Mouse (Mus musculus) neural tube, embryonic 11.5 days (tissue): ENCODE data around the gene Bcl2l2. TPM values are rescaled to one million over a fixed set of nuclear protein-coding genes. Genes with fewer than 3 reads are reported as not detected.

Experiments
- polyA plus RNA-seq: library from polyadenylated mRNA; unstranded; fragments of >200 nt; fragmentation: Nextera tagmentation; extraction: Ambion mirVana; gene quantifications from 2 replicates; pipeline ENCODE4 v1.2.1, GENCODE M21; 2014

Bcl2l2 gene
- polyA plus RNA-seq, 1 experiment from 2014 or later, result 2.9 TPM

Other genes starting within 250 kb of the Bcl2l2 start
- not detected in 2 replicates for gene Gm17606, start 242.4 kb upstream of the Bcl2l2 start, polyA plus RNA-seq
- gene Cdh24, start 242.0 kb upstream of the Bcl2l2 start, polyA plus RNA-seq, result 6.8 and 9.7 TPM in 2 replicates
- gene 1700123O20Rik, start 197.2 kb upstream of the Bcl2l2 start, polyA plus RNA-seq, result 94.3 and 103 TPM in 2 replicates
- gene Acin1, start 196.4 kb upstream of the Bcl2l2 start, polyA plus RNA-seq, result 118 and 122 TPM in 2 replicates
- 0.16 and 0.30 TPM in 2 replicates for gene Gm29776, start 184.5 kb upstream of the Bcl2l2 start, polyA plus RNA-seq
- gene Cebpe, start 171.2 kb upstream of the Bcl2l2 start, polyA plus RNA-seq, result 0.26 TPM in 1 of 2 replicates, not detected in the other
- 3.2 and 3.4 TPM in 2 replicates for gene Slc7a8, start 101.4 kb upstream of the Bcl2l2 start, polyA plus RNA-seq
- gene Rnf212b, start 69.2 kb upstream of the Bcl2l2 start, polyA plus RNA-seq, result not detected in 2 replicates
- 19.3 and 21.9 TPM in 2 replicates for gene Homez, start 12.4 kb upstream of the Bcl2l2 start, polyA plus RNA-seq
- 1.3 and 1.5 TPM in 2 replicates for gene Ppp1r3e, start 5.8 kb upstream of the Bcl2l2 start, polyA plus RNA-seq
- gene Gm20521, start 64 bp downstream of the Bcl2l2 start, polyA plus RNA-seq, result 0.20 TPM in 1 of 2 replicates, not detected in the other
- 171 and 179 TPM in 2 replicates for gene Pabpn1, start 9.1 kb downstream of the Bcl2l2 start, polyA plus RNA-seq
- gene Slc22a17, start 29.8 kb downstream of the Bcl2l2 start, polyA plus RNA-seq, result 45.8 and 47.2 TPM in 2 replicates
- 29.1 and 31.1 TPM in 2 replicates for gene Efs, start 42.7 kb downstream of the Bcl2l2 start, polyA plus RNA-seq
- gene Il25, start 49.3 kb downstream of the Bcl2l2 start, polyA plus RNA-seq, result not detected in 2 replicates
- gene Cmtm5, start 52.9 kb downstream of the Bcl2l2 start, polyA plus RNA-seq, result 3.3 and 4.5 TPM in 2 replicates
- gene Myh6, start 83.5 kb downstream of the Bcl2l2 start, polyA plus RNA-seq, result 3.2 and 4.7 TPM in 2 replicates
- gene Gm17428, start 93.6 kb downstream of the Bcl2l2 start, polyA plus RNA-seq, result not detected in 2 replicates
- 15.1 and 15.6 TPM in 2 replicates for gene Myh7, start 111.2 kb downstream of the Bcl2l2 start, polyA plus RNA-seq
- gene Ngdn, start 132.1 kb downstream of the Bcl2l2 start, polyA plus RNA-seq, result 83.9 and 92.4 TPM in 2 replicates
- gene Zfhx2, start 208.9 kb downstream of the Bcl2l2 start, polyA plus RNA-seq, result 16.6 and 17.6 TPM in 2 replicates
- gene Thtpa, start 211.4 kb downstream of the Bcl2l2 start, polyA plus RNA-seq, result 22.4 and 23.7 TPM in 2 replicates
- gene Ap1g2, start 223.2 kb downstream of the Bcl2l2 start, polyA plus RNA-seq, result 6.8 and 7.3 TPM in 2 replicates
- gene Jph4, start 233.6 kb downstream of the Bcl2l2 start, polyA plus RNA-seq, result 3.8 and 4.4 TPM in 2 replicates